Mouse (Mus musculus) retina, adult 2 months (tissue): ENCODE results near the gene Kdm2b.

ENCODE experiments used
- DNase-seq: peaks from one replicate; pipeline ENCODE4 v3.0.0-alpha.2; 2012; ENCODE audit warnings: low read depth, low spot score

Kdm2b gene

GRCm38 (mm10) chr5:122849521-122850318 lies 139.9 kb downstream of the Kdm2b start, which contains the start of gene Rnf34:
TSS of gene Rnf34 (plus strand) at chr5:122850048.
- peak; percentile 95 for DNase-seq

GRCm38 (mm10) chr5:122843799-122844198 lies 145.8 kb downstream of the Kdm2b start:
- no peak for DNase-seq

GRCm38 (mm10) chr5:122841126-122841525 lies 148.5 kb downstream of the Kdm2b start:
- DNase-seq: no peak

GRCm38 (mm10) chr5:122832996-122833395 lies 156.6 kb downstream of the Kdm2b start:
- DNase-seq: no peak

GRCm38 (mm10) chr5:122832536-122832935 lies 157.1 kb downstream of the Kdm2b start:
- no peak for DNase-seq

GRCm38 (mm10) chr5:122825099-122825498 lies 164.5 kb downstream of the Kdm2b start:
- DNase-seq: no peak

- DNase-seq: no peak
These were observed 165.2 kb downstream of the Kdm2b start for GRCm38 (mm10) chr5:122824450-122824849.

GRCm38 (mm10) chr5:122823976-122824375 lies 165.6 kb downstream of the Kdm2b start:
- no peak for DNase-seq

GRCm38 (mm10) chr5:122822441-122822840 lies 167.2 kb downstream of the Kdm2b start:
- DNase-seq: no peak

GRCm38 (mm10) chr5:122821524-122821885 lies 168.1 kb downstream of the Kdm2b start:
- no peak for DNase-seq

- DNase-seq: peak; percentile 90
These were observed 168.7 kb downstream of the Kdm2b start, which contains the start of gene Anapc5 for GRCm38 (mm10) chr5:122820777-122821523. TSS of gene Anapc5 (minus strand) at chr5:122821339.
